In genomic region chr2:142882871-142883624, GRCm38 (mm10) we compare ENCODE assay signal across 15 mouse cellular contexts. TPM values are rescaled to one million over a fixed set of nuclear protein-coding genes. Genes with fewer than 3 reads are reported as not detected.
DNase-seq lines count a peak whose midpoint lies in the region; ATAC-seq and TF ChIP-seq lines count a peak whose summit lies in the region.
"Had no signal": no experiment of that assay in that cellular context is flagged by ENCODE, and none has a peak within 500 bp of the region (broad histone marks: within the 10 kb centered on the region; RNA-seq: fewer than 3 reads in every experiment).

No protein-coding gene starts in this region.

- DNase-seq in cerebellum, adult 11-12 months: peak; percentile 22
- DNase-seq in cerebellum, adult 11 months: no peak
- DNase-seq in heart, postnatal 0 days (ENCODE audit: low spot score): no peak
- DNase-seq in heart, postnatal 4 days: no peak
- no peak for DNase-seq in embryonic facial prominence, embryonic 14.5 days (ENCODE audit: low spot score)
- peak; percentile 26 to 57 for DNase-seq in kidney, postnatal 4 days
- no peak for DNase-seq in lung, postnatal 36 days
- DNase-seq in hindbrain, embryonic 11.5 days (ENCODE audit: low spot score): no peak
- DNase-seq: gastrocnemius, postnatal 14 days; liver, embryonic 13.5 days had no signal

- no peak for TF ChIP-seq EP300 in heart, postnatal 0 days (IDR thresholded peaks at IDR 0.05; ENCODE audit: low read depth)

- no peak overlapping the region for H3K4me2 ChIP-seq in heart, postnatal 0 days (ENCODE audit: low read depth, low read length)
- H3K4me2 ChIP-seq in embryonic facial prominence, embryonic 14.5 days (ENCODE audit: low read depth, low read length): no peak overlapping the region
- H3K4me2 ChIP-seq in hindbrain, embryonic 11.5 days (replicated peaks; ENCODE audit: low read depth, low read length): no peak overlapping the region
- H3K4me2 ChIP-seq: hindbrain, embryonic 12.5 days; liver, embryonic 13.5 days; neural tube, embryonic 12.5 days had no signal

- WGBS in heart, postnatal 0 days: 60% methylated on average over 7 of the region's 7 CpGs
- 45% methylated on average over 7 of the region's 7 CpGs for WGBS in embryonic facial prominence, embryonic 14.5 days
- WGBS in hindbrain, embryonic 11.5 days: 59% methylated on average over 7 of the region's 7 CpGs

- no peaks in the 10 kb centered on the region for H3K36me3 ChIP-seq in heart, postnatal 0 days (replicated peaks; ENCODE audit: control insufficient read depth, insufficient read depth, low read length)
- no peaks in the 10 kb centered on the region for H3K36me3 ChIP-seq in embryonic facial prominence, embryonic 14.5 days (ENCODE audit: control insufficient read depth, insufficient read depth, low read length)
- H3K36me3 ChIP-seq in hindbrain, embryonic 11.5 days (ENCODE audit: control insufficient read depth, insufficient read depth, low read length): no peaks in the 10 kb centered on the region
- H3K36me3 ChIP-seq: hindbrain, embryonic 12.5 days; liver, embryonic 13.5 days; neural tube, embryonic 12.5 days had no signal

- H3K27me3 ChIP-seq in heart, postnatal 0 days (ENCODE audit: control insufficient read depth, insufficient read depth, low read length): no peaks in the 10 kb centered on the region
- H3K27me3 ChIP-seq in embryonic facial prominence, embryonic 14.5 days (replicated peaks; ENCODE audit: control insufficient read depth, insufficient read depth, low read length): no peaks in the 10 kb centered on the region
- no peaks in the 10 kb centered on the region for H3K27me3 ChIP-seq in hindbrain, embryonic 11.5 days (ENCODE audit: control insufficient read depth, insufficient read depth, low read length)
- H3K27me3 ChIP-seq: hindbrain, embryonic 12.5 days; liver, embryonic 13.5 days; megakaryocyte, embryonic 14.5 days; neural tube, embryonic 12.5 days had no signal

- TF ChIP-seq CTCF in heart, postnatal 0 days (IDR thresholded peaks at IDR 0.05; ENCODE audit: low read depth): no peak

- H3K27ac ChIP-seq in heart, postnatal 0 days (ENCODE audit: low read depth): peak overlapping the region; percentile 27; the same call in 1 of the 2 replicates
- no peak overlapping the region for H3K27ac ChIP-seq in embryonic facial prominence, embryonic 14.5 days (replicated peaks; ENCODE audit: low read depth, low read length)
- no peak overlapping the region for H3K27ac ChIP-seq in hindbrain, embryonic 11.5 days (ENCODE audit: low read depth, low read length)
- H3K27ac ChIP-seq: hindbrain, embryonic 12.5 days; liver, embryonic 13.5 days; neural tube, embryonic 12.5 days had no signal

- peaks cover 33% of the 10 kb centered on the region for H3K4me1 ChIP-seq in heart, postnatal 0 days (ENCODE audit: control insufficient read depth, insufficient read depth)
- H3K4me1 ChIP-seq in embryonic facial prominence, embryonic 14.5 days (ENCODE audit: control insufficient read depth, insufficient read depth, low read length): peaks cover 16% of the 10 kb centered on the region
- no peaks in the 10 kb centered on the region for H3K4me1 ChIP-seq in hindbrain, embryonic 11.5 days (replicated peaks; ENCODE audit: control insufficient read depth, insufficient read depth, low read length)
- H3K4me1 ChIP-seq: neural tube, embryonic 12.5 days had no signal

- ATAC-seq in heart, postnatal 0 days (ENCODE audit: insufficient read depth, low read depth): peak; percentile 52; the same call in 1 of the 2 replicates
- ATAC-seq in embryonic facial prominence, embryonic 14.5 days (ENCODE audit: low read depth): peak; percentile 53; the same call in 1 of the 2 replicates
- ATAC-seq in hindbrain, embryonic 11.5 days (ENCODE audit: low FRiP score): no peak

- no peak overlapping the region for H3K9ac ChIP-seq in heart, postnatal 0 days (replicated peaks; ENCODE audit: low read depth, low read length)
- no peak overlapping the region for H3K9ac ChIP-seq in embryonic facial prominence, embryonic 14.5 days (ENCODE audit: low read depth, low read length)
- H3K9ac ChIP-seq in hindbrain, embryonic 11.5 days (ENCODE audit: low read depth, low read length): no peak overlapping the region
- H3K9ac ChIP-seq: hindbrain, embryonic 12.5 days; liver, embryonic 13.5 days; neural tube, embryonic 12.5 days had no signal

- no peak overlapping the region for H3K4me3 ChIP-seq in heart, postnatal 0 days (ENCODE audit: low read depth, low read length)
- H3K4me3 ChIP-seq in embryonic facial prominence, embryonic 14.5 days (ENCODE audit: low read depth, low read length): no peak overlapping the region
- H3K4me3 ChIP-seq in hindbrain, embryonic 11.5 days (ENCODE audit: low read depth, low read length): no peak overlapping the region
- H3K4me3 ChIP-seq: erythroblast, embryonic 14.5 days; hindbrain, embryonic 12.5 days; liver, embryonic 13.5 days; megakaryocyte, embryonic 14.5 days; neural tube, embryonic 12.5 days had no signal

- no peaks in the 10 kb centered on the region for H3K9me3 ChIP-seq in heart, postnatal 0 days (replicated peaks; ENCODE audit: control insufficient read depth, low read length)
- no peaks in the 10 kb centered on the region for H3K9me3 ChIP-seq in embryonic facial prominence, embryonic 14.5 days (ENCODE audit: control insufficient read depth, low read length)
- H3K9me3 ChIP-seq in hindbrain, embryonic 11.5 days (ENCODE audit: control insufficient read depth, low read length): no peaks in the 10 kb centered on the region
- H3K9me3 ChIP-seq: G1E; hindbrain, embryonic 12.5 days; liver, embryonic 13.5 days; megakaryocyte, embryonic 14.5 days; neural tube, embryonic 12.5 days had no signal

RNA-seq across cellular contexts. Expression of gene Kif16b, which starts 18.3 kb away (rescaled TPM):
- 34.6 and 38.1 TPM in 2 replicates for total RNA-seq in heart, postnatal 0 days (2014; rRNA removed; ENCODE audit: low replicate concordance)
- 10.5 and 11.7 TPM in 2 replicates for polyA plus RNA-seq in heart, postnatal 0 days (2015; fragmentation: Nextera tagmentation; extraction: Ambion mirVana)
- total RNA-seq in heart, postnatal 4 days (2021): 10 to 100 TPM; 24.9 to 27.0 TPM
- polyA plus RNA-seq in embryonic facial prominence, embryonic 14.5 days (2014; fragmentation: Nextera tagmentation; extraction: Ambion mirVana): 10.6 and 10.9 TPM in 2 replicates
- 6.4 and 6.7 TPM in 2 replicates for polyA plus RNA-seq in hindbrain, embryonic 11.5 days (2014; fragmentation: Nextera tagmentation; extraction: Ambion mirVana)

Comparison
In these comparisons a context has a peak if more than half of its experiments do, and no peak if none do; other contexts are left out.
1. DNase-seq: peak in cerebellum, adult 11-12 months (single experiment) and kidney, postnatal 4 days (2 of 2); none in cerebellum, adult 11 months (single experiment), heart, postnatal 0 days (single experiment), heart, postnatal 4 days (single experiment), embryonic facial prominence, embryonic 14.5 days (single experiment), lung, postnatal 36 days (single experiment) and hindbrain, embryonic 11.5 days (single experiment).